Mouse (Mus musculus): Measurements from ENCODE around the gene Mafg. TPM values are rescaled to one million over a fixed set of nuclear protein-coding genes. Genes with fewer than 3 reads are reported as not detected.
A peak's percentile ranks its signal among the peaks of the same experiment; 100 is the strongest.
"Not testable (repeated sequence)": the region's sequence is repeated elsewhere in the genome, so short reads cannot be mapped to it uniquely, and the experiment has no call there.

Mafg gene
- 37.5 and 39.1 TPM in 2 replicates for polyA plus RNA-seq (2015; fragmentation: Nextera tagmentation; extraction: Ambion mirVana)

DNA sequence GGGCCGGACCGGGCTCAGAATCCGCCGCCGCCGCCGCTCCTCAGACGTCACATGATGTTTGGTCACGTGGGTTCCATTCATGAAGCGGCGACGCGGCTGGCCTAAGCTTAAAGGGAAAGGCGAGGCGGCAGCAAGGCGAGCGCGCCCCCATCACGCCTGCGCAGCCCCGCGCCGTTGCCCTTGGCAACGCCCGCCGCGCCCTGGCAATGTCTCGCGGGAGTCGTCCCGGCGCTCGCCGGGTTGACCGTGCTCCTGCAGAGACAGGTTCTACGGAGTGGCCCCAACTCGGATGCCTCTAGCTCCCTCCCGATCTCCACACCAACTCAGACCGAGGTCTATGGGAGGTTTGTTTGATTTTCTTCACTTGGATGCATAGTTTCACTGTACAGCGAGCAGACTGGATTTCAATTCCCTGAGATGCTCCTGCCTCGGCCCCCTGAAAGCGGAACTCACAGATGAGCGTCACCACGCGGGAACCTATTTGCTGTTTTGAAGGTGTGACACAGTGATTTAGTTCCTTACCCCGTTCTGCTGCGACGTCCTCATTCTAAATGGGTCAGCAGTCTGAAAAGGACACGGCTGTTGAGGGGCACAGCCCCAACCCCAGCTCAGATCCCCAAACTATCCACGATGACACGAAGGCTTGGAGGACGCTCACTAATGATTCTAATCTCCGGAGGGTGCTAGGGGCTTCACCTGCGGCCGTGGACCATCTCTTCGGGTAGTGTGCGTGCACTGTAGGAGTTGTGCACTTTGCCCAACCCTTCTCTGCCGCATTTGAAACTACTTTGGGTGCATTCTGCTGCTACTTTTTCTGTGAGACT, at the start of gene Mafg:
Mafg (minus strand) TSS at position 81 of the 824 bp plus-strand sequence.
- ATAC-seq, result peak; percentile 91
- Histone ChIP-seq H3K9ac (ENCODE audit: low read depth, low read length) (peak within 1 kb of the TSS; percentile 89), H3K4me2 (ENCODE audit: low read length) (peak within 1 kb of the TSS; percentile 93), H3K9me3 (replicated peaks; ENCODE audit: control insufficient read depth, low read length, poor library complexity, severe bottlenecking) (no peaks in the 10 kb centered on the region), H3K4me1 (ENCODE audit: control insufficient read depth, insufficient read depth, low read length) (peaks cover 29% of the 10 kb centered on the region), H3K36me3 (ENCODE audit: control insufficient read depth, insufficient read depth, low read length) (peaks cover 4% of the 10 kb centered on the region), H3K4me3 (ENCODE audit: low read depth, low read length) (peak within 1 kb of the TSS; percentile 93), H3K27me3 (ENCODE audit: control insufficient read depth, insufficient read depth, low read depth, low read length) (no peaks in the 10 kb centered on the region), H3K27ac (ENCODE audit: low read length) (peak within 1 kb of the TSS; percentile 86)
- WGBS, result 10% methylated on average over 58 of the region's 58 CpGs

DNA sequence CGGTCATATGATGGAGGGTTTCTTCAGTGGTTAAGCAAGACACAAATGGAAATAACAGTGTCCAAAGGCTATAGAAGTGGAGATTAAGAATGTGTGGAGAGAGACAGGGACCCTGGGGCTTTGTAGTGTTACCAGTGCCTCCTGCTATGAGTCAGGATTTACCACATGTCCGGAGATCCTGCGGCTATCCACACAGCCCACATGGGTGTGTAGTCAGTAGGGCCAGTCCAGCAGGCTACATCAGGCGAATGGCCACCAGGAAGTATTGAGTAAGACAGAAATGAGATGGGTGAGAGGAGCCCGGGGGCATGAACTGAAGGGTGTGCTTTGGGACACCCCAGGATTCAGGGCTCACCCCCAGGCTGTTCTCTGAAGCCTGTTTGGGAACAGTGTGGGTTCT, 49.3 kb upstream of the Mafg start:
- Histone ChIP-seq H3K4me1 (ENCODE audit: control insufficient read depth, insufficient read depth, low read length) (no peaks in the 10 kb centered on the region), H3K4me3 (ENCODE audit: low read depth, low read length) (no peak overlapping the region), H3K9me3 (replicated peaks; ENCODE audit: control insufficient read depth, low read length, poor library complexity, severe bottlenecking) (no peaks in the 10 kb centered on the region), H3K36me3 (ENCODE audit: control insufficient read depth, insufficient read depth, low read length) (peaks cover 19% of the 10 kb centered on the region), H3K27ac (ENCODE audit: low read length) (no peak overlapping the region), H3K9ac (ENCODE audit: low read depth, low read length) (no peak overlapping the region), H3K4me2 (ENCODE audit: low read length) (no peak overlapping the region), H3K27me3 (ENCODE audit: control insufficient read depth, insufficient read depth, low read depth, low read length) (no peaks in the 10 kb centered on the region)
- ATAC-seq, result no peak
- 97% methylated on average over 5 of the region's 5 CpGs for WGBS

DNA sequence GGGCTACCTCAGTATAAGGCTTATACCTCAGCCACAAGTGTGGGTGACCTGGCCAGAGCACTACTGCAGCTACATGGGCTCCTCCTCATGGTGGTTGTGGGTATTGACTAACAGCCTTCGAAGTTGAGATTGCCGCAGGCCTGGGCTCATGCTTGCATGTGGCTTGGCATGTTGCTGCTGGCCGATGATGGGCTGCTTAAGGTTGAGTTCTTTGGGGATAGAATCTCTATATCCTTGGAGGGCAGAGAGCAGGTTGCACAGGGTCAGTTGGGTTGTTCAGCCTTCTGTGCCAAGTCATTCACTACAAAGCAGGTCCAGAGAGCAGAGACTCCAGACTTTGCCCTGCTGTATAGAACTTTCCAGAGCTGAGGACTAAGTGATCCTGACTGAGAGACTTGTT, 46.5 kb upstream of the Mafg start:
- ATAC-seq, result no peak
- WGBS, result 76% methylated on average over 3 of the region's 3 CpGs
- no peak overlapping the region for H3K9ac ChIP-seq (ENCODE audit: low read depth, low read length)
- peaks cover 4% of the 10 kb centered on the region; the same call in 1 of the 2 replicates for H3K4me1 ChIP-seq (ENCODE audit: control insufficient read depth, insufficient read depth, low read length)
- no peak overlapping the region for H3K4me2 ChIP-seq (ENCODE audit: low read length)
- no peak overlapping the region for H3K27ac ChIP-seq (ENCODE audit: low read length)
- no peaks in the 10 kb centered on the region for H3K9me3 ChIP-seq (replicated peaks; ENCODE audit: control insufficient read depth, low read length, poor library complexity, severe bottlenecking)
- peaks cover 21% of the 10 kb centered on the region for H3K36me3 ChIP-seq (ENCODE audit: control insufficient read depth, insufficient read depth, low read length)
- no peaks in the 10 kb centered on the region for H3K27me3 ChIP-seq (ENCODE audit: control insufficient read depth, insufficient read depth, low read depth, low read length)
- no peak overlapping the region for H3K4me3 ChIP-seq (ENCODE audit: low read depth, low read length)

DNA sequence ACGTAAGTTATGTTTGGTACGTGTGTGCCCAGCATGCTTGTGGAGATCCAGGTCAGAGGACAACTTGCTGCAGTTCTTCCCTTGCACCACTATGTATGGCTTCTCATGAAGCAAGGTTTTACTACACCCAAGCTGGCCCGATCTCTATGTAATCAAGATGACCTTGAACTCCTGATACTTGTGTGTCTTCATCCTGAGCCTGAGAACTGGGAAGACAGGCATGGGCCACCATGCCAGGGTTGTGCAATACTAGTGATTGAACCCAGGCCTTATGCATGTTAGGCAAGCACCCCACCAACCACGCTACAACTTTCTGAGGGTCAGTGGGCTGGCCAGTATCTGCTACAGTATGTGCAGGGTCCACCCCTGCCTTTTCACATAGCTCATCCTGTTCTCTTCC, 43.6 kb upstream of the Mafg start:
- peaks cover 13% of the 10 kb centered on the region; the same call in 1 of the 2 replicates for H3K36me3 ChIP-seq (ENCODE audit: control insufficient read depth, insufficient read depth, low read length)
- no peak overlapping the region for H3K27ac ChIP-seq (ENCODE audit: low read length)
- no peak overlapping the region for H3K4me3 ChIP-seq (ENCODE audit: low read depth, low read length)
- H3K4me2 ChIP-seq (ENCODE audit: low read length), result no peak overlapping the region
- no peaks in the 10 kb centered on the region for H3K9me3 ChIP-seq (replicated peaks; ENCODE audit: control insufficient read depth, low read length, poor library complexity, severe bottlenecking)
- peaks cover 17% of the 10 kb centered on the region for H3K4me1 ChIP-seq (ENCODE audit: control insufficient read depth, insufficient read depth, low read length)
- no peaks in the 10 kb centered on the region for H3K27me3 ChIP-seq (ENCODE audit: control insufficient read depth, insufficient read depth, low read depth, low read length)
- 96% methylated on average over 4 of the region's 4 CpGs for WGBS
- ATAC-seq, result no peak
- H3K9ac ChIP-seq (ENCODE audit: low read depth, low read length), result no peak overlapping the region

DNA sequence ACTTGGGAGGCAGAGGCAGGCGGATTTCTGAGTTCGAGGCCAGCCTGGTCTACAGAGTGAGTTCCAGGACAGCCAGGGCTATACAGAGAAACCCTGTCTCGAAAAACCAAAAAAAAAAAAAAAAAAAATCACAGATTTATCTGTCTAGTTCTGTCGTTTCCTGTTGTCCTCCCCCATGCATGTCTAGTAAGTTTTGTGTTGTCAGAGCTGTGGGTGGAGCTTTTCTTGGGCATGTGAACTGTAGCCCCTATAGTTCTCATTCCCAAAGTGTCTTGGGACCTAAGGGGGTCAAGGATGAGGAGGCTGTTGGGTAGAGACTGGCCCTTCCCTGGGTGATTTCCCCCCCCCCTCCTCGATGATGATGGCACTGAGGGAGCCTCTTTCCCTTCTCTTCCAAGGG, 42.5 kb upstream of the Mafg start:
- H3K9ac ChIP-seq (ENCODE audit: low read depth, low read length); H3K4me2 ChIP-seq (ENCODE audit: low read length); H3K27me3 ChIP-seq (ENCODE audit: control insufficient read depth, insufficient read depth, low read depth, low read length); H3K9me3 ChIP-seq (replicated peaks; ENCODE audit: control insufficient read depth, low read length, poor library complexity, severe bottlenecking); H3K27ac ChIP-seq (ENCODE audit: low read length); H3K4me3 ChIP-seq (ENCODE audit: low read depth, low read length); ATAC-seq: not testable (repeated sequence)
- Histone ChIP-seq H3K36me3 (ENCODE audit: control insufficient read depth, insufficient read depth, low read length) (peaks cover 13% of the 10 kb centered on the region; the same call in 1 of the 2 replicates), H3K4me1 (ENCODE audit: control insufficient read depth, insufficient read depth, low read length) (peaks cover 17% of the 10 kb centered on the region)
- WGBS, result 89% methylated on average over 3 of the region's 5 CpGs

DNA sequence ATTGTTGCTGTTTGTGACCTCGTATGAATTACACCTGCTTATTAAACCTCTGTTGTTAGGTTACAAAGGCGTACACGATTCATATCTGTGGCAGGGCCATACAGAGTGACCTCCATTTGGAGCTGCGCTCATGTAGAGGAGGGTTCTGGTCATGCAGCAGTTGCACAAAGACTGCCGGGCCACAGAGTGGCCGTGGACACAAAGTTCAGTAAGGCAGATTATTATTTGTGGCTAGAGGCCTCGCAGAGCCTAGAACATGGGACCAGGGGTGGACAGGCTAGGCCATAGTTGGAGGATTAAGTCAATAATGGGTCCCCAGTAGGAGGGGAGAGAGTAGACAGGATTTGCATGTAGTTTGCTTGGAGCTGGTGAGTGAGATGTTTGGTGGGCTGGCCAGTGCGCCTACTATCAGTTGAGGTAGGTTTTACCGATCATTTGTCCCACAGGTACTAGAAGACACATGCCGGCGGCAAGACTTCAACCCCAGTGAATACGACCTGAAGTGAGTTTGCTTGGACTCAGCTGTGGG, 40.3 kb upstream of the Mafg start:
- Histone ChIP-seq H3K9me3 (replicated peaks; ENCODE audit: control insufficient read depth, low read length, poor library complexity, severe bottlenecking) (no peaks in the 10 kb centered on the region), H3K27me3 (ENCODE audit: control insufficient read depth, insufficient read depth, low read depth, low read length) (no peaks in the 10 kb centered on the region), H3K36me3 (ENCODE audit: control insufficient read depth, insufficient read depth, low read length) (peaks cover 9% of the 10 kb centered on the region; the same call in 1 of the 2 replicates), H3K4me3 (ENCODE audit: low read depth, low read length) (peak overlapping the region; percentile 68), H3K9ac (ENCODE audit: low read depth, low read length) (peak overlapping the region; percentile 84), H3K4me1 (ENCODE audit: control insufficient read depth, insufficient read depth, low read length) (peaks cover 17% of the 10 kb centered on the region), H3K4me2 (ENCODE audit: low read length) (peak overlapping the region; percentile 91), H3K27ac (ENCODE audit: low read length) (peak overlapping the region; percentile 91)
- WGBS, result 34% methylated on average over 12 of the region's 12 CpGs
- ATAC-seq, result no peak; the same call in 1 of the 2 replicates

DNA sequence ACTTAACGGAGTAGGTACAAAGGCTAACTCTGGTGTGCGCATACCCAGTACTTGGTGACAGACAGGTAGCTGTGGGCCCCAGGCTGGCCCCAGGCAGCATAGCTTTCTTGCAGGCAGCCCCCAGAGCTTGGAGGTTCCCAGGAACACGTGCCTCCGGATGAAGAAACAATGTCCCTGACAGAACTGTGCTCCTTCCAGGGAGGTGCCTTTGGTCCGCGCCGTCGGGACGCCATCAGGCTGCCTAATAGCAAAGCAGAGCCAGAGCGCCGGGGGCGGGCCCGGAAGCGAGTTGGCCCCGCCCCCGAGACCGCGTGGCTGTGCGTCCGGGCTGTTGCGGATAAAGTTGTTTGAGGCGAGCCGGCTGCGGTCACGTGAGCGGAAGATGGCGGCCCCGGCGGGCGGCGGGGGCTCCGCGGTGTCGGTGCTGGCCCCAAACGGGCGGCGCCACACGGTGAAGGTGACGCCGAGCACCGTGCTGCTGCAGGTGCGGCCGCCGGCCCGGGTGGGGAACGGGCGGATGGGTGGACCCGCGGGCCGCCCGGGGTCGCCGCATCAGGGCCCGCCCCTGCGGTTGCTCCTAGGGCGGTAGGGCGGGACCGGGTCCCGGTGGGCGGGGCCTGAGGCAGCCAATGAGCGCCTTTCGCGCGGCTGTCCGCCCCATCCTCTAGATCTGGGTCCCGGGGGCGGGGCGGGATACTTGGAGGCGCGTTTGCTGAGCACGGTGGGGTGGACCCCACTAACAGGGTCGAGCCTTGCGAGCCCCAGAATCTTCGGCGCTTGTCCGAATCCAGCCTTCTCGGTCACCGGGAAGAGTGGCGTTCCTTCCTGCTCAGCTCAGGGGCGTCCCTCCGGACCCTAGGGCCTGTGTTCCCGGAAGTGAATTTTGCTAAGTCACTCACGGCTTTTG, 39.5 kb upstream of the Mafg start, which contains the start of gene Aspscr1:
Aspscr1 (plus strand) TSS at position 287 of the 907 bp plus-strand sequence.
- 2% methylated on average over 67 of the region's 83 CpGs for WGBS

DNA sequence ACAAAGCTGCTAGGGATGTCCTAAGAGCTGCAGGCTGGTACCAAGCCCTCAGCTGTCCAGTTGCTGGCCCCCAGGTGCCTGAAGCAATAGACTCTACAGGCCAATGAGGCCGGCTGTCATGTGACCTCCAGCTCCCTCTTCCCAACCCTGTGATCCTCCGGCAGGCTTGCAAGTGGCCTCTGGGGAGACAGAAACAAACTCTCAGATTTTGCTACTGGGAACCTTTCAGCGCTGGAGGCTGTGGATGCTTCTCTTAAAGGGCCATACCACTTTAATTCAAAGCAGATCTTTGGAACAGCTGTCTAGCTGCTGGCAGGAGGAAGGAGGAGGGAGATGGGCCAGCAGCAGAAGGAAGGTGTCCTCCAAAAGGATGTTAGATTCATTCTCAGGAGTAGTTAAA, 33.2 kb upstream of the Mafg start:
- Histone ChIP-seq H3K4me3 (ENCODE audit: low read depth, low read length) (no peak overlapping the region), H3K27me3 (ENCODE audit: control insufficient read depth, insufficient read depth, low read depth, low read length) (peaks cover 29% of the 10 kb centered on the region), H3K4me1 (ENCODE audit: control insufficient read depth, insufficient read depth, low read length) (no peaks in the 10 kb centered on the region), H3K27ac (ENCODE audit: low read length) (no peak overlapping the region), H3K9me3 (replicated peaks; ENCODE audit: control insufficient read depth, low read length, poor library complexity, severe bottlenecking) (no peaks in the 10 kb centered on the region), H3K4me2 (ENCODE audit: low read length) (no peak overlapping the region), H3K9ac (ENCODE audit: low read depth, low read length) (no peak overlapping the region), H3K36me3 (ENCODE audit: control insufficient read depth, insufficient read depth, low read length) (no peaks in the 10 kb centered on the region)
- no peak for ATAC-seq
- WGBS, result 5% methylated on average over 3 of the region's 3 CpGs

More for the DNA sequence above, 39.5 kb upstream of the Mafg start, which contains the start of gene Aspscr1:
- H3K4me1 ChIP-seq (ENCODE audit: control insufficient read depth, insufficient read depth, low read length), result peaks cover 17% of the 10 kb centered on the region
- H3K4me3 ChIP-seq (ENCODE audit: low read depth, low read length), result peak within 1 kb of the TSS; percentile 68
- peak within 1 kb of the TSS; percentile 84 for H3K9ac ChIP-seq (ENCODE audit: low read depth, low read length)
- H3K27ac ChIP-seq (ENCODE audit: low read length), result peak within 1 kb of the TSS; percentile 91
- no peaks in the 10 kb centered on the region for H3K9me3 ChIP-seq (replicated peaks; ENCODE audit: control insufficient read depth, low read length, poor library complexity, severe bottlenecking)
- H3K4me2 ChIP-seq (ENCODE audit: low read length), result peak within 1 kb of the TSS; percentile 91
- ATAC-seq, result peak; percentile 96
- 0 out of 2 replicates have a peak, but pooled peaks cover 6% of the 10 kb centered on the region for H3K36me3 ChIP-seq (ENCODE audit: control insufficient read depth, insufficient read depth, low read length)
- H3K27me3 ChIP-seq (ENCODE audit: control insufficient read depth, insufficient read depth, low read depth, low read length), result no peaks in the 10 kb centered on the region
